Mouse (Mus musculus) frontal cortex, adult 2 months (tissue): ENCODE measurements around the gene Ugt3a1. TPM values are rescaled to one million over a fixed set of nuclear protein-coding genes. Genes with fewer than 3 reads are reported as not detected.
A peak's percentile ranks its signal among the peaks of the same experiment; 100 is the strongest.
"Not testable (repeated sequence)": the region's sequence is repeated elsewhere in the genome, so short reads cannot be mapped to it uniquely, and the experiment has no call there.

Experiments
- DNase-seq, 2 experiments: peaks; one replicate each; pipeline ENCODE4 v3.0.0; 2022; ENCODE audit warnings: low spot score in 1 of 2; ENCODE audit errors: extremely low spot score in 1 of 2
- polyA plus RNA-seq: library from polyadenylated mRNA; depleted of rRNA; stranded (reverse); fragments of >200 nt; gene quantifications from 2 replicates; pipeline ENCODE4 v1.2.3, GENCODE M21; 2012; rRNA removed

The Ugt3a1 gene
- not detected in 2 replicates for polyA plus RNA-seq

DNA sequence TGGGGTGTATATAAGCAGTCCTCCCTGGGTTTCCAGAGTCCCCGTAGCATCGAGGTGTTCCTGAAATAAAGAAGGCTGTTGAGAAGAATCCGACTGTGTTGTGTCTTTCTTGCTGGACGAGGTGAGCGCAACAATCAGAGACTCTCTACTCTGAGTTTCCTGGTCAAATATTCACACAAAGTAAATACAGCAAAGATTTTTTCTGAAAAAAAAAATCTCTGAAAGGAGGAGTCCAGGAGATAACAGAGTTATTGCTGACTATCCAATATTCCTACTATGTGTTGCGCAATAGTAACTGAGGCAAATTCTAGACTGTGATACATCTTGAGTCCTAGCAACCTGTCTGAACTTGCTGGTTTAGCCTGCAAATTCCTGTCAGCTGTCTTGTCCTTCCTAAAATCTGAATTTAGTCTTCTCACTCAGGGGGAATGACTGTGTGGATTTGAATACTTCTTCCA is at the start of gene Ugt3a1:
Ugt3a1 (plus strand) TSS at position 51 of the 458 bp plus-strand sequence.
- no peak for DNase-seq

GRCm38 (mm10) chr15:9230917-9231316 is 45.8 kb upstream of the Ugt3a1 start:
- not testable (repeated sequence) for DNase-seq

- DNase-seq: no peak
Observed at GRCm38 (mm10) chr15:9246345-9246744, 30.3 kb upstream of the Ugt3a1 start.

GRCm38 (mm10) chr15:9252891-9253290 is 23.8 kb upstream of the Ugt3a1 start:
- no peak for DNase-seq

DNA sequence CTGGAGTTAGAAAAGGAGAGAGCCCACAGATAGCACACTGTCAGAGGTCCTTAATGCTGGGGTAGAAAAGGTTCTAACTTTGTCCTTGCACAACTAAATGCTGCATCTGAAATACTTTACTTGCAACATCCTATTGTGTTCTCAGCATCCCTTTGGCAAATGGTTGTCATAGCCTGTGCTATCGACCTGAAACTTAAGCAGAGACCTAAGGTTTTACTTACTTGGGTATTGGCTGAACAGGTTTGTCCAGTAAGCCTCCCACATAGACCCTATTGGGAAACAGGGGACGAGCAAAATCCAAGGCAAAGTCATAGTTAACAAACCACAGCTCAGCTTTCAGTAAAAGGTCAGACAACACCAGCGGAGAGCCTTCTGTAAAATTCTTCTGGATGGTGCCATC is 16.1 kb upstream of the Ugt3a1 start:
- DNase-seq: no peak

GRCm38 (mm10) chr15:9271876-9272275 is 4.8 kb upstream of the Ugt3a1 start:
- DNase-seq: peak in 1 of 2 experiments; percentile 7

DNA sequence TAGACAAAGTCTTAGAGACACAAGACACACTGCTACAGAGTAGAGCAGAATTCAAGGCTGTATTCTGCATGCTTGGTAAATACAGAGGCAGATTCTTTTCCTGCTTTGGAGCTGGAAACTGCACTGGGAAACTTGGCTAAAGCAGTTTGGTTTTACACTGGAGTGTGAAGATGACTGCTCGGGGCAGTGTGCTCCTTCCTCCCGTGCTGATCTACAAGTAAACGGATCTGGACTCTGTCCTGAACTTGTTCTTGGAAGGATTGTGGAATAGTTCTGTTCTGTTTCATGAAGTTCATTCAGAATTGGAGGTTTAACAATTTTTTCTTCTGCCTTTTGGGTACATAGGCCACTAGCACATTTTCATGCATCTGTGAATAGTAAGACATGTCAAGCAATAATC is 2.3 kb downstream of the Ugt3a1 start:
- DNase-seq: no peak

DNA sequence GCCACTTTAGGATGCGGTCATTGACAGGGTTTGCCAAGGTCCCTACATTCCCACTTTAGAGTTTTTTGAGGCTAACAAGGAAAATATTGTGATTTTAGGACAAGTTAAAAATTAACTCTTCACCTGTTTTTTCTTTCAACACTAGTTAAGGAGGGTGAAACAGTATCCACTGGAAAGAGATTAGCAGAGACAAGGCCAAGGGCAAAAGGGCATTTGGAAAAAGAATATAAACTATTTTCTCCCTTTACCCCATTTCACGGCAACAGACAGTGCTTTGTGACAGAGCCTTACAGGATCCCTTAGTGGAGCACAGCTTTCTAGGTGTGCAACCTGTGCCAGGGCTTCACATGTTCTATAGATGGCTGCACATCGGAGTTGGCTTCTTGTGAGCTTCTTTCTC is 2.9 kb downstream of the Ugt3a1 start:
- no peak for DNase-seq

GRCm38 (mm10) chr15:9283165-9283564 is 6.5 kb downstream of the Ugt3a1 start:
- no peak for DNase-seq

GRCm38 (mm10) chr15:9289660-9290059 is 13.0 kb downstream of the Ugt3a1 start:
- no peak for DNase-seq

DNA sequence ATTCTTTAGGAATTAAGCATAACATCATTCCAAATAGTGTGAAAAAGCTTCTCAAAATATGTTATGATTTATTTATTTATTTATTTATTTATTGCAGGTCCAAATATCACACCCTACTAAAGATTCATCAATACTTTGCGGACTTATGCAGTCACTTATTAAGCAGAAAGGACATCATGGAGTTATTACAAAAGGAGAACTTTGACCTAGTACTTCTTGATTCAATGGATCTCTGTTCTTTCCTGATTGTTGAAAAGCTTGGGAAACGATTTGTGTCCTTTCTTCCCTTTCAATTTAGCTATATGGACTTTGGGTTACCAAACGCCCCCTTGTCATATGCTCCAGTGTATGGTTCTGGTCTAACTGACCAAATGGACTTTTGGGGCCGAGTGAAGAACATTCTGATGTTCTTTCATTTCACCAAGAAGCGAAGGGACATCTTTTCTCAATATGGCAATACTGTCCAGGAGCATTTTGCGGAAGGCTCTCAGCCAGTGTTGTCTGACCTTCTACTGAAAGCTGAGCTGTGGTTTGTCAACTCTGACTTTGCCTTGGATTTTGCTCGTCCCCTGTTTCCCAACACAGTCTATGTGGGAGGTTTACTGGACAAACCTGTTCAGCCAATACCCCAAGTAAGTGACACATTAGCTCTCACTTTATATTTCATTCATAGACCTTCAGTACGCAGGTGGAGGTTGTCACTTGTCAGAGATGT is 29.4 kb downstream of the Ugt3a1 start:
- DNase-seq: no peak

GRCm38 (mm10) chr15:9334596-9334995 is 57.9 kb downstream of the Ugt3a1 start:
- no peak for DNase-seq

DNA sequence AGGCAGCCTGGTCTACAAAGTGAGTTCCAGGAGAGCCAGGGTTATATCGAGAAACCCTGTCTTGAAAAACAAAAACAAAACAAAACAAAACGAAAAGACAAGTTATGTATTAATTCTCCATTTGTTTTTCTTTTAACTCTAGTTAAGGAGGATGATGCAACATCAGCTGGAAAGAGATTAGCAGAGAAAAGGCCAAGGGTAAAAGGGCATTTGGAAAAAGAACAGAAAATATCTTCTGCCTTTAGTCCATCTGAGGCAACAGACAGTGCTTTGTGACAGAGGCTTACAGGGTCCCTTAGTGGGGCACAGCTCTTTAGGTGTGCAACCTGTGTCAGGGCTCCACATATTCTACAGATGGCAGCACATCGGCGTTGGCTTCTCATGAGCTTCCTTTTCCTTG is 58.7 kb downstream of the Ugt3a1 start, which contains the start of gene Ugt3a2:
Ugt3a2 (plus strand) TSS at position 210 of the 400 bp plus-strand sequence.
- no peak for DNase-seq

DNA sequence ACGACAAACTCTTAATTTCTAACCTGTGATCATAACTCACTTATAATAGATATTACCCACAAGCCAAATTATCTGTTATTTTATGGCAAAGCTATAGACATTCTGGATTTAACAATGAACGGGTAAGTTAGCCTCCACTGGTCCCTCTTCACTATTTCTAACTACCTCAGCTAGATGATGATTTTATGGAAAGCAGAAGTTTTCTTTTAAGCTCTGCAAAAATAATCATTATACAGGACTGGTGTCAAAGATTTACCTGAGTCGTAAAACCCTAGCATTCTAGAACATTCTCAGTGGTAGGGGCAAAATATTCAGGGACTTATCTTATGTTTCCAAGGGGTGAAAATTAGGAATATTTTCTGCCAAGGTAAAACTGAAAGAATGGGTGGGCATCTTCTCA is 59.9 kb downstream of the Ugt3a1 start:
- no peak for DNase-seq

- DNase-seq: no peak
Observed at GRCm38 (mm10) chr15:9337021-9337420, 60.3 kb downstream of the Ugt3a1 start.

DNA sequence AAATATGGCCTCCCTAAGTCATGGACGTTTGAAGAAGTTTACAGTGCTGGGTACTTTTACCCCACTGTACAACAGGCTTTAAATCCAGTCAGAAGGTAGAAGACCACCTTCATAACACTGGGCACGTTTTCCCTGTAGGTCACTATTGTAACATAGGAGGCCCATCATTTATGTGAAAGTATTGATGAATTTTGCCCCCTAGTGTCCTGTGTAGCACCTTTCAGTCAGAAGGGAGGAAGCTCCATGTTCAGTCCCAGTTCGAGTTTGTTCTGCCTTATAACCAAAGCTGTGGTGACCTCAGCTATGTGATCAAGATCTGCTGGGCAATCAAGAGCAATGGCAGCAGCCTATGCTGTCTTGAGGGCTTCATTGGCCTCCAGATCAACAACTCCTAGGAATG is 72.1 kb downstream of the Ugt3a1 start:
- DNase-seq: no peak

GRCm38 (mm10) chr15:9362801-9363200 is 86.1 kb downstream of the Ugt3a1 start:
- no peak for DNase-seq

Other genes with a start within 250 kb of the Ugt3a1 start
- gene Nadk2, start 205.6 kb upstream of the Ugt3a1 start, polyA plus RNA-seq: 41.7 and 51.2 TPM in 2 replicates
- 20.2 and 21.3 TPM in 2 replicates for gene Lmbrd2, start 136.3 kb upstream of the Ugt3a1 start, polyA plus RNA-seq
- gene Skp2, start 121.5 kb upstream of the Ugt3a1 start, polyA plus RNA-seq: 4.7 and 4.8 TPM in 2 replicates
- 0.06 TPM in 1 of 2 replicates, not detected in the other for gene Ugt3a2, start 58.7 kb downstream of the Ugt3a1 start, polyA plus RNA-seq
- 3.0 and 3.3 TPM in 2 replicates for gene Capsl, start 159.1 kb downstream of the Ugt3a1 start, polyA plus RNA-seq